Mouse (Mus musculus): ENCODE results near the gene Spns3. TPM values are rescaled to one million over a fixed set of nuclear protein-coding genes. Genes with fewer than 3 reads are reported as not detected.

Gene Spns3
- polyA plus RNA-seq, 1 experiment from 2014 or later, result 0.16 TPM

- H3K27ac ChIP-seq, result peak overlapping the region; percentile 55
- peaks cover 8% of the 10 kb centered on the region; the same call in 1 of the 2 replicates for H3K27me3 ChIP-seq
- 21% methylated on average over 8 of the region's 8 CpGs for WGBS
Measured at GRCm38 (mm10) chr11:72502236-72502635, 48.1 kb downstream of the Spns3 start.

GRCm38 (mm10) chr11:72501426-72502002 lies 48.8 kb downstream of the Spns3 start:
- H3K36me3 ChIP-seq, result no peaks in the 10 kb centered on the region
- H3K27ac ChIP-seq, result peak overlapping the region; percentile 55; the same call in 1 of the 2 replicates
- 30% methylated on average over 5 of the region's 5 CpGs for WGBS
- peaks cover 39% of the 10 kb centered on the region for H3K4me1 ChIP-seq (replicated peaks)
- peaks cover 8% of the 10 kb centered on the region; the same call in 1 of the 2 replicates for H3K27me3 ChIP-seq
- H3K9ac ChIP-seq, result peak overlapping the region; percentile 35; the same call in 1 of the 2 replicates
- H3K4me3 ChIP-seq, result no peak overlapping the region
- no peaks in the 10 kb centered on the region for H3K9me3 ChIP-seq
- H3K4me2 ChIP-seq, result no peak overlapping the region
- ATAC-seq (ENCODE audit: low FRiP score), result no peak

More at GRCm38 (mm10) chr11:72502236-72502635, 48.1 kb downstream of the Spns3 start:
- Histone ChIP-seq H3K9ac (peak overlapping the region; percentile 35; the same call in 1 of the 2 replicates), H3K36me3 (no peaks in the 10 kb centered on the region), H3K4me1 (replicated peaks) (peaks cover 34% of the 10 kb centered on the region), H3K4me2 (no peak overlapping the region), H3K4me3 (no peak overlapping the region), H3K9me3 (no peaks in the 10 kb centered on the region)
- peak; percentile 19; the same call in 1 of the 2 replicates for ATAC-seq (ENCODE audit: low FRiP score)

- no peak overlapping the region for H3K4me3 ChIP-seq
- no peak for ATAC-seq (ENCODE audit: low FRiP score)
- H3K4me1 ChIP-seq (replicated peaks), result peaks cover 39% of the 10 kb centered on the region
- peaks cover 8% of the 10 kb centered on the region; the same call in 1 of the 2 replicates for H3K27me3 ChIP-seq
- H3K9ac ChIP-seq, result no peak overlapping the region
- H3K4me2 ChIP-seq, result no peak overlapping the region
- no peaks in the 10 kb centered on the region for H3K9me3 ChIP-seq
- 88% methylated on average over 4 of the region's 4 CpGs for WGBS
- no peaks in the 10 kb centered on the region for H3K36me3 ChIP-seq
- no peak overlapping the region for H3K27ac ChIP-seq
Measured at GRCm38 (mm10) chr11:72500139-72500538, 50.2 kb downstream of the Spns3 start.

GRCm38 (mm10) chr11:72497367-72497766 lies 52.9 kb downstream of the Spns3 start:
- no peaks in the 10 kb centered on the region for H3K9me3 ChIP-seq
- H3K4me1 ChIP-seq (replicated peaks), result peaks cover 25% of the 10 kb centered on the region
- no peak overlapping the region for H3K4me3 ChIP-seq
- 14% methylated on average over 4 of the region's 4 CpGs for WGBS
- H3K4me2 ChIP-seq, result no peak overlapping the region
- 0 out of 2 replicates have a peak overlapping the region, but pooled peaks have one; percentile 24 for H3K9ac ChIP-seq
- peak overlapping the region; percentile 62 for H3K27ac ChIP-seq
- peak; percentile 60; the same call in 1 of the 2 replicates for ATAC-seq (ENCODE audit: low FRiP score)
- no peaks in the 10 kb centered on the region for H3K36me3 ChIP-seq
- peaks cover 20% of the 10 kb centered on the region; the same call in 1 of the 2 replicates for H3K27me3 ChIP-seq

DNA sequence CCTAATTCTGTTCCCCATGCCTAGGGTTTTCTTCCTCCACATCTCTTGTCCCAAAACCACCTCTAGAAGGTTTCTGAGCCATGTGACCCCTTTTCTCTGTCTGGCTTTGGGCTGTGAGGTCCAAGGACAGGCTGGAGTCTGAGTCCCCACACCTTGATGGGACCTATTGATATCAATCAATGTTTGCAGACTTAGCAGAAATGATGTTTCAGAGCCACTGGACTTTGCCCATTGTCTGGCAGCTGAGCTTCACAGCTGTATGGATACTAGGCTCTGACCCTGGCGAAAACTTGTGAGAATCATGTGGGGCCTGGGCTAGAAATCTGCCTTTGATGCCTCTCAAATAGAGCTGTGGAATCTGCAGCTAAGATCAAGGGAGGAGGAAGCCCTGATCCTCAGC lies 53.5 kb downstream of the Spns3 start:
- Histone ChIP-seq H3K9ac (no peak overlapping the region), H3K27me3 (peaks cover 20% of the 10 kb centered on the region; the same call in 1 of the 2 replicates), H3K4me3 (no peak overlapping the region), H3K27ac (peak overlapping the region; percentile 62; the same call in 1 of the 2 replicates), H3K4me2 (no peak overlapping the region), H3K9me3 (no peaks in the 10 kb centered on the region), H3K4me1 (replicated peaks) (peaks cover 19% of the 10 kb centered on the region), H3K36me3 (no peaks in the 10 kb centered on the region)
- 77% methylated on average over 1 of the region's 1 CpGs for WGBS
- no peak for ATAC-seq (ENCODE audit: low FRiP score)

DNA sequence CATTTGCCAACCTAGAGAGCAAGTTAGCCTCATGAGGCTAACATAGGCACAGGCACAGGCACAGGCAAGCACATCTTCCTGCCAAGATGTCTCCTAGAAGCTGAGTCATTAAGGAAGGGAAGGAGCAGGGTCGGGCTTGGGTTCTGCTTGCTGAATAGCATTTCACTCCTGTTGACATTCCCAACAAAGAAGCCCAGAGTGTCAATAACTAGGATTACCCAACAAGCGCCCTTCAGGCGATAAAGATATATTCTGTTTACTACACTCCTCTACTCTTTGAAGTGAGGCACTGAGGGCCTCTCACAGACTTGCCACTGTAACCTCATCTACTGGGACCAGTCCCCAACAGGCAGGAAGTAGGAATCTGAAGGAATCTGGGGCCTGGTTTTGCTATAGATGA lies 54.2 kb downstream of the Spns3 start:
- 79% methylated on average over 3 of the region's 3 CpGs for WGBS
- no peaks in the 10 kb centered on the region for H3K36me3 ChIP-seq

DNA sequence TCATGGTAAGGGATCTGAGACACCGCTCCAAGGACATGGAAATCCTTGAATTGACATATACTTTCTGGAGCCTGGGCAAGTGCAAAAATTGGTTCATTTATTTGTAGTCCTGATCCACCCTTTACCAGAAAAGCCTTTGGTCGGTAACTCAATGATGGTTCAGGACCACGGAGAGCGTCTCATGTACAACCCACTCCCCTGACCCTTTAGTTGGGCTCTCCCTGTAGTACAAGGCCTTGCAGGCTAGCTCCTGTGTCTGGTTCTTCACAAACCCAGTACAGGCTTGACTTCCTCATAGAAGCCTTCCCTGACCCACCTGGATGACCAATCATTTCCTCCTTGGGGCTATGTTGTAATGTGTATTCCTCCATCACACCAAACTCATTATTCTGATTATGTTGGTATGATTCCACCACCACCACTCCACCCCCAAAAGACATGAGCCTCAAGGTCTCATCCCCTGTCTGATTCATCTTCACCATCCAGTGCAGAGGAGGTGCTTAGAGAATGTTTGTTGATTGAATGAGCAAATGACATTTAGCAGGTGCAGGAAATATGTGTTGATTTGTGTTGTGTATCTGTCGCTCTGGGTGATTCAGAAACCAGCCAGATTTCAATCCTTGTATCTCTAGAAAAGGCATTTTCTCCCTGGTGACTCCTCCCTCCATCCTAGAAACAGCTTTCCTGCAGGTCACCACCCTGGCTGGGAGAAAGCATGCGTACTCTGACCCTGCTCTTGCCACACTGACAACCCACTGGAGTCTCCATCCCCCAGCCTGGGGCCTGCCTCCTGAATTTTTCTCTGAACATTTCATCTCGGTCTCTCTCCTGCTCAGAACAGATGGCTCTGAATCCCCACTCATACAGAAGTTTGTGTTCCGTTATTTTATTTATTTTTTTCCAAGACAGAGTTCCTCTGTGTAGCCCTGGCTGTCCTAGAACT lies 56.0 kb downstream of the Spns3 start:
- H3K27ac ChIP-seq, result no peak overlapping the region
- H3K4me1 ChIP-seq (replicated peaks), result peaks cover 16% of the 10 kb centered on the region
- no peak overlapping the region for H3K4me2 ChIP-seq
- H3K27me3 ChIP-seq, result peaks cover 25% of the 10 kb centered on the region; the same call in 1 of the 2 replicates
- H3K9ac ChIP-seq, result no peak overlapping the region
- no peak overlapping the region for H3K4me3 ChIP-seq
- ATAC-seq (ENCODE audit: low FRiP score), result no peak
- 58% methylated on average over 8 of the region's 8 CpGs for WGBS
- H3K9me3 ChIP-seq, result no peaks in the 10 kb centered on the region
- no peaks in the 10 kb centered on the region for H3K36me3 ChIP-seq

More for the DNA sequence above, 54.2 kb downstream of the Spns3 start:
- Histone ChIP-seq H3K9ac (no peak overlapping the region), H3K4me2 (no peak overlapping the region), H3K27ac (no peak overlapping the region), H3K9me3 (no peaks in the 10 kb centered on the region), H3K4me3 (no peak overlapping the region), H3K27me3 (peaks cover 25% of the 10 kb centered on the region; the same call in 1 of the 2 replicates), H3K4me1 (replicated peaks) (peaks cover 12% of the 10 kb centered on the region)
- no peak for ATAC-seq (ENCODE audit: low FRiP score)

DNA sequence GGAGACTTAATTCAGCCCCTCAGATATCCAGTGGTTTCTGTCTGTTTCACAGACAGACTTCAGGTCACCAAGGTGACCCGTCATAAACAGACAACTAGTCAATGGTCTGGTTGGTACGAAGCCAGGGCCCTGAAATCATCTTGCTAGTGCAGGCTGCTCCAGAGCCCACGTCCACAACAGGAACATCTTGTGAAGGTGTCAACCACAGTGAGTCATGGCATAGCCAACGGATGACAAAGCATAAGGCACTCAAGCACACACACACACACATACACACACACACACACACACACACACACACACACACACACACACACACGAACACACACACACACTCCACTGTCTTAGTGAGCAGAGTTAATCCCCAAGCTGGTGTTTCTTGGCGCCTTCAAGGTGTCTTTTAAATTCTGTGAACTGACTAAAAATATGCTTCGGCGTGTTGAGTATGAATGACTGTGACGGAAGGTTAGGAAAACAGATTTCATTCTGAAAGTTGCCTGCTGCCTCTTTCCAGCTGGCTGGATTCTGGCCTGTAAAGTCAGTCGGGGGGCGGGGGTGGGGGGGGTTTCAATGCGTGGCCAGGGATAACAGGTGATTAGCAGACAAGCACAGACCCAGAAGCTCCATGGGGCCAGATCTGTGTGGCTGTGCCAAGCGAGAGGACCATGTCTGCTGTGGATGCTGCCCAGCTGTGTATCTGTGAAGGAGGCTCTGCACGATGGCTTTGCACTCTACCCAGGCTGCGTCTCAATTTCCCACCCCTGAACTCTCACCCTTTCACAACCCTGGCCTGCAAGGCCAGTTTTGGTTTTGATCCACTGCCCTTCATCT lies 59.0 kb downstream of the Spns3 start:
- H3K9ac ChIP-seq, result no peak overlapping the region
- H3K4me3 ChIP-seq, result no peak overlapping the region
- no peaks in the 10 kb centered on the region for H3K36me3 ChIP-seq
- H3K9me3 ChIP-seq, result no peaks in the 10 kb centered on the region
- H3K4me1 ChIP-seq (replicated peaks), result peaks cover 30% of the 10 kb centered on the region
- H3K4me2 ChIP-seq, result no peak overlapping the region
- no peak overlapping the region for H3K27ac ChIP-seq
- ATAC-seq (ENCODE audit: low FRiP score), result no peak
- peaks cover 22% of the 10 kb centered on the region; the same call in 1 of the 2 replicates for H3K27me3 ChIP-seq
- WGBS, result 72% methylated on average over 15 of the region's 15 CpGs

- no peaks in the 10 kb centered on the region for H3K9me3 ChIP-seq
- peak within 1 kb of the TSS; percentile 76 for H3K4me3 ChIP-seq
- H3K36me3 ChIP-seq, result no peaks in the 10 kb centered on the region
- peak; percentile 90 for ATAC-seq (ENCODE audit: low FRiP score)
- peaks cover 45% of the 10 kb centered on the region for H3K4me1 ChIP-seq (replicated peaks)
- H3K4me2 ChIP-seq, result peak within 1 kb of the TSS; percentile 76
- H3K27me3 ChIP-seq, result peaks cover 22% of the 10 kb centered on the region; the same call in 1 of the 2 replicates
- H3K27ac ChIP-seq, result peak within 1 kb of the TSS; percentile 95
- WGBS, result under 1% methylated on average over 42 of the region's 42 CpGs
- peak within 1 kb of the TSS; percentile 95 for H3K9ac ChIP-seq
Measured at GRCm38 (mm10) chr11:72489881-72490301, 60.4 kb downstream of the Spns3 start, which contains the start of gene Spns2. Gene Spns2 (minus strand): TSS chr11:72489904.

- no peaks in the 10 kb centered on the region for H3K9me3 ChIP-seq
- peak; percentile 21 for ATAC-seq (ENCODE audit: low FRiP score)
- H3K9ac ChIP-seq, result peak overlapping the region; percentile 95
- peaks cover 20% of the 10 kb centered on the region; the same call in 1 of the 2 replicates for H3K27me3 ChIP-seq
- H3K27ac ChIP-seq, result peak overlapping the region; percentile 95
- H3K4me1 ChIP-seq (replicated peaks), result peaks cover 50% of the 10 kb centered on the region
- H3K4me3 ChIP-seq, result peak overlapping the region; percentile 76
- under 1% methylated on average over 39 of the region's 42 CpGs for WGBS
- H3K36me3 ChIP-seq, result no peaks in the 10 kb centered on the region
- peak overlapping the region; percentile 76 for H3K4me2 ChIP-seq
Measured at GRCm38 (mm10) chr11:72489397-72489796, 60.9 kb downstream of the Spns3 start.

- Histone ChIP-seq H3K4me3 (peak overlapping the region; percentile 76), H3K4me1 (replicated peaks) (peaks cover 50% of the 10 kb centered on the region), H3K27ac (peak overlapping the region; percentile 95), H3K9me3 (no peaks in the 10 kb centered on the region), H3K4me2 (peak overlapping the region; percentile 76), H3K9ac (peak overlapping the region; percentile 95), H3K27me3 (peaks cover 20% of the 10 kb centered on the region; the same call in 1 of the 2 replicates), H3K36me3 (no peaks in the 10 kb centered on the region)
- WGBS, result under 1% methylated on average over 38 of the region's 38 CpGs
- peak; percentile 81 for ATAC-seq (ENCODE audit: low FRiP score)
Measured at GRCm38 (mm10) chr11:72488753-72489271, 61.5 kb downstream of the Spns3 start.
